Comparison of ENCODE assay signal across 17 mouse cellular contexts in genomic region chr10:107229416-107229815, GRCm38 (mm10). TPM values are rescaled to one million over a fixed set of nuclear protein-coding genes. Genes with fewer than 3 reads are reported as not detected.
"Had no signal": no experiment of that assay in that cellular context is flagged by ENCODE, and none has a peak within 500 bp of the region (broad histone marks: within the 10 kb centered on the region; RNA-seq: fewer than 3 reads in every experiment).

No protein-coding gene starts in this region.

- H3K4me2 ChIP-seq: neural tube, embryonic 12.5 days; neural tube, embryonic 13.5 days; neural tube, embryonic 15.5 days; stomach, embryonic 15.5 days had no signal

- H3K9me3 ChIP-seq: neural tube, embryonic 12.5 days; neural tube, embryonic 13.5 days; neural tube, embryonic 15.5 days; stomach, embryonic 15.5 days had no signal

- DNase-seq: right cerebral cortex, adult 18-20 months; right cerebral cortex, postnatal 14 days; right cerebral cortex, postnatal 25 days; right cerebral cortex, postnatal 4 days; spleen, adult 18-20 months; thymus, adult 18-20 months; thymus, adult 2 months; thymus, postnatal 14 days; thymus, postnatal 25 days; thymus, postnatal 36 days; thymus, postnatal 4 days had no signal

- H3K36me3 ChIP-seq: neural tube, embryonic 12.5 days; neural tube, embryonic 13.5 days; neural tube, embryonic 15.5 days; stomach, embryonic 15.5 days had no signal

- H3K27ac ChIP-seq: neural tube, embryonic 12.5 days; neural tube, embryonic 13.5 days; neural tube, embryonic 15.5 days; stomach, embryonic 15.5 days had no signal

- H3K9ac ChIP-seq: neural tube, embryonic 12.5 days; neural tube, embryonic 13.5 days; neural tube, embryonic 15.5 days; stomach, embryonic 15.5 days had no signal

- H3K4me1 ChIP-seq: neural tube, embryonic 12.5 days; neural tube, embryonic 13.5 days; neural tube, embryonic 15.5 days; stomach, embryonic 15.5 days had no signal

- H3K27me3 ChIP-seq: neural tube, embryonic 12.5 days; neural tube, embryonic 13.5 days; neural tube, embryonic 15.5 days; stomach, embryonic 15.5 days had no signal

- H3K4me3 ChIP-seq: neural tube, embryonic 12.5 days; neural tube, embryonic 13.5 days; neural tube, embryonic 15.5 days; stomach, embryonic 15.5 days had no signal

RNA-seq across cellular contexts. Expression of gene Lin7a, which starts 42.1 kb away (rescaled TPM):
- total RNA-seq: neutrophil, adult 5-6 weeks had no signal
- polyA plus RNA-seq: spleen, adult 2 months; thymus, adult 2 months had no signal
